Mouse (Mus musculus) heart, postnatal 36 days (tissue): ENCODE results near the gene C1rl. TPM values are rescaled to one million over a fixed set of nuclear protein-coding genes. Genes with fewer than 3 reads are reported as not detected.
"Not testable (repeated sequence)": the region's sequence is repeated elsewhere in the genome, so short reads cannot be mapped to it uniquely, and the experiment has no call there.

Experiments
- DNase-seq, 2 experiments: peaks; one replicate each; pipeline ENCODE4 v3.0.0; 2021 to 2022
- intact Hi-C: fragments of 180-260 bp; cut with DNase I; formaldehyde crosslinking; loops from one replicate; pipeline ENCODE4 v1.15.1; 2025
- total RNA-seq, 2 experiments: library from RNA; stranded (reverse); gene quantifications; 2 replicates each; pipeline ENCODE4 v1.2.3; 2021

C1rl gene
- total RNA-seq, 2 experiments from 2014 or later = 1.2 TPM

GRCm38 (mm10) chr6:124496054-124496453 is 3.1 kb downstream of the C1rl start:
- DNase-seq = no peak
- intact Hi-C loops = no loop called here

GRCm38 (mm10) chr6:124499914-124500566 is 7.1 kb downstream of the C1rl start:
- intact Hi-C loops = no loop called here
- DNase-seq = no peak

GRCm38 (mm10) chr6:124501473-124501872 is 8.6 kb downstream of the C1rl start:
- intact Hi-C loops = no loop called here
- no peak for DNase-seq

GRCm38 (mm10) chr6:124502021-124502420 is 9.1 kb downstream of the C1rl start:
- intact Hi-C loops = no loop called here
- no peak for DNase-seq

GRCm38 (mm10) chr6:124505028-124505427 is 12.1 kb downstream of the C1rl start:
- intact Hi-C loops = no loop called here
- no peak for DNase-seq

GRCm38 (mm10) chr6:124506991-124507390 is 14.1 kb downstream of the C1rl start:
- DNase-seq = no peak
- intact Hi-C loops = no loop called here

GRCm38 (mm10) chr6:124508292-124508691 is 15.4 kb downstream of the C1rl start:
- DNase-seq = no peak
- intact Hi-C loops = no loop called here

- DNase-seq, intact Hi-C loops: not testable (repeated sequence)
These were observed 16.3 kb downstream of the C1rl start for GRCm38 (mm10) chr6:124509192-124509591.

- no peak for DNase-seq
- intact Hi-C loops = loop anchor here (2.0 to 5.0 kb wide), 2 partner anchors 33 to 245 kb away; partner anchors contain the start of genes Atn1 and Gm45234
These were observed 19.0 kb downstream of the C1rl start for GRCm38 (mm10) chr6:124511936-124512335.

GRCm38 (mm10) chr6:124512355-124512836 is 19.5 kb downstream of the C1rl start, which contains the start of gene C1ra:
C1ra (plus strand) TSS chr6:124512405.
- intact Hi-C loops = loop anchor here (2.0 to 5.0 kb wide), 2 partner anchors 32 to 245 kb away; partner anchors contain the start of genes Atn1 and Gm45234
- peak; percentile 70 to 76 for DNase-seq

- DNase-seq = not testable (repeated sequence)
- intact Hi-C loops = loop anchor here (2.0 kb wide), 1 partner anchor 53 kb away; the partner anchor contains the start of gene C1rb
These were observed 24.8 kb downstream of the C1rl start for GRCm38 (mm10) chr6:124517733-124518132.

GRCm38 (mm10) chr6:124522082-124522481 is 29.2 kb downstream of the C1rl start:
- intact Hi-C loops, DNase-seq: not testable (repeated sequence)

GRCm38 (mm10) chr6:124527881-124528280 is 35.0 kb downstream of the C1rl start:
- intact Hi-C loops = no loop called here
- DNase-seq = no peak

GRCm38 (mm10) chr6:124531077-124531476 is 38.2 kb downstream of the C1rl start:
- no peak for DNase-seq
- intact Hi-C loops = no loop called here

- DNase-seq = not testable (repeated sequence)
These were observed 43.4 kb downstream of the C1rl start for GRCm38 (mm10) chr6:124536125-124536829.

GRCm38 (mm10) chr6:124541176-124541575 is 48.3 kb downstream of the C1rl start:
- intact Hi-C loops, DNase-seq: not testable (repeated sequence)

More at GRCm38 (mm10) chr6:124536125-124536829, 43.4 kb downstream of the C1rl start:
- intact Hi-C loops = not testable (repeated sequence)

GRCm38 (mm10) chr6:124542284-124542683 is 49.4 kb downstream of the C1rl start, which contains the start of gene C1s1:
C1s1 (minus strand) TSS chr6:124542359.
- intact Hi-C loops = loop anchor here (2.0 kb wide), 1 partner anchor 49 kb away; the partner anchor contains the start of gene C1rl
- DNase-seq = peak; percentile 58 to 65

GRCm38 (mm10) chr6:124544466-124544865 is 51.6 kb downstream of the C1rl start:
- peak; percentile 6 to 12 for DNase-seq
- intact Hi-C loops = loop anchor here (2.0 kb wide), 1 partner anchor 32 kb away; the partner anchor contains the start of gene C1ra

GRCm38 (mm10) chr6:124545425-124545824 is 52.5 kb downstream of the C1rl start:
- DNase-seq = no peak
- intact Hi-C loops = loop anchor here (2.0 kb wide), 1 partner anchor 33 kb away; the partner anchor contains the start of gene C1ra

GRCm38 (mm10) chr6:124547979-124548378 is 55.1 kb downstream of the C1rl start:
- DNase-seq, intact Hi-C loops: not testable (repeated sequence)

- intact Hi-C loops = no loop called here
- DNase-seq = no peak
These were observed 56.2 kb downstream of the C1rl start for GRCm38 (mm10) chr6:124549023-124549550.
